Mouse (Mus musculus) MEL (cell line): ENCODE data around the gene Mfsd13b. TPM values are rescaled to one million over a fixed set of nuclear protein-coding genes. Genes with fewer than 3 reads are reported as not detected.

Experiments used
- DNase-seq: peaks from one replicate; pipeline ENCODE4 v3.0.0; 2011; ENCODE audit warnings: low read depth, low spot score
- H3K27ac ChIP-seq: 2 replicates; pipeline ENCODE4 v1.5.1; 2012; ENCODE audit warnings: low read depth, mild to moderate bottlenecking, control low read depth, low read length, moderate library complexity; ENCODE audit not compliant: control insufficient read depth
- H3K27me3 ChIP-seq, 2 experiments: fragments of 150-350 bp in 1 of 2; sonication (generic) in 1 of 2; 2 replicates each; pipeline ENCODE4 v1.6.1; 2012; ENCODE audit warnings: low read length in 2 of 2, mild to moderate bottlenecking in 2 of 2, improper control_type of control experiment in 1 of 2, moderate library complexity in 1 of 2; ENCODE audit not compliant: insufficient read depth in 2 of 2, control insufficient read depth in 1 of 2
- H3K36me3 ChIP-seq, 2 experiments: 2 replicates each; pipeline ENCODE4 v1.6.1; 2012 to 2014; ENCODE audit warnings: low read length in 2 of 2, improper control_type of control experiment in 1 of 2, inconsistent platforms in 1 of 2, mild to moderate bottlenecking in 1 of 2; ENCODE audit not compliant: insufficient read depth in 2 of 2, control insufficient read depth in 1 of 2
- H3K4me1 ChIP-seq, 2 experiments: fragments of 150-350 bp in 1 of 2; sonication (generic) in 1 of 2; 2 replicates each; pipeline ENCODE4 v1.6.1; 2012; ENCODE audit warnings: low read length in 2 of 2, improper control_type of control experiment in 1 of 2, mild to moderate bottlenecking in 1 of 2; ENCODE audit not compliant: insufficient read depth in 2 of 2, control insufficient read depth in 1 of 2
- H3K4me3 ChIP-seq, 2 experiments: fragments of 150-350 bp in 1 of 2; sonication (generic) in 1 of 2; 2 replicates each; pipeline ENCODE4 v1.5.1; 2012; ENCODE audit warnings: low read depth in 2 of 2, low read length in 2 of 2, mild to moderate bottlenecking in 2 of 2, moderate library complexity in 2 of 2, control low read depth in 1 of 2, improper control_type of control experiment in 1 of 2; ENCODE audit not compliant: control insufficient read depth in 1 of 2, insufficient read depth in 1 of 2
- H3K79me2 ChIP-seq: 2 replicates; pipeline ENCODE4 v1.6.1; 2012; ENCODE audit warnings: mild to moderate bottlenecking, low read length, moderate library complexity; ENCODE audit not compliant: control insufficient read depth, poor library complexity, insufficient read depth
- H3K9ac ChIP-seq: 2 replicates; pipeline ENCODE4 v1.6.1; 2012; ENCODE audit warnings: low read depth, mild to moderate bottlenecking, control low read depth, low read length, moderate library complexity; ENCODE audit not compliant: control insufficient read depth, poor library complexity, severe bottlenecking
- H3K9me3 ChIP-seq: fragments of 150-350 bp; sonication (generic); replicated peaks from 2 replicates; pipeline ENCODE4 v1.6.1; 2012; ENCODE audit warnings: mild to moderate bottlenecking, low read length, improper control_type of control experiment, moderate library complexity; ENCODE audit not compliant: insufficient read depth
- CTCF ChIP-seq, 3 experiments: IDR thresholded peaks in 2 of 3; conservative IDR thresholded peaks in 1 of 3; 2 replicates each; pipeline ENCODE4 v1.5.1; 2011 to 2012; ENCODE audit warnings: low read length in 3 of 3, low read depth in 2 of 3, mild to moderate bottlenecking in 2 of 3, improper control_type of control experiment in 1 of 3, inconsistent platforms in 1 of 3, mixed read lengths in 1 of 3, moderate library complexity in 1 of 3; ENCODE audit not compliant: control insufficient read depth in 1 of 3, insufficient read depth in 1 of 3, poor library complexity in 1 of 3, severe bottlenecking in 1 of 3
- ELF1 ChIP-seq: IDR thresholded peaks from 2 replicates; pipeline ENCODE4 v1.6.1; 2014; ENCODE audit warnings: low read depth, mild to moderate bottlenecking, inconsistent platforms, low read length, improper control_type of control experiment, moderate library complexity
- ETS1 ChIP-seq: IDR thresholded peaks from 2 replicates; pipeline ENCODE4 v1.6.1; 2012; ENCODE audit warnings: low read depth, mild to moderate bottlenecking, inconsistent platforms, low read length, improper control_type of control experiment, moderate library complexity
- GATA1 ChIP-seq: IDR thresholded peaks from 2 replicates; pipeline ENCODE4 v1.6.1; 2011; ENCODE audit warnings: low read depth, low read length, improper control_type of control experiment
- JUND ChIP-seq: IDR thresholded peaks from 2 replicates; pipeline ENCODE4 v1.6.1; 2011; ENCODE audit warnings: low read depth, mild to moderate bottlenecking, improper control_type of control experiment, low read length
- MXI1 ChIP-seq: IDR thresholded peaks from 2 replicates; pipeline ENCODE4 v1.6.1; 2011; ENCODE audit warnings: mild to moderate bottlenecking, low read depth, low read length, improper control_type of control experiment
- MYC ChIP-seq: IDR thresholded peaks from 2 replicates; pipeline ENCODE4 v1.6.1; 2011; ENCODE audit warnings: low read depth, mild to moderate bottlenecking, low read length, improper control_type of control experiment, moderate library complexity
- NRF1 ChIP-seq: IDR thresholded peaks from 2 replicates; pipeline ENCODE4 v1.6.1; 2014; ENCODE audit warnings: low read depth, mild to moderate bottlenecking, inconsistent platforms, low read length, improper control_type of control experiment, moderate library complexity; ENCODE audit not compliant: poor library complexity, insufficient read depth, severe bottlenecking
- POLR2AphosphoS2 ChIP-seq: IDR thresholded peaks from 2 replicates; pipeline ENCODE4 v1.6.1; 2011; ENCODE audit warnings: low read length, improper control_type of control experiment
- RAD21 ChIP-seq: IDR thresholded peaks from 2 replicates; pipeline ENCODE4 v1.6.1; 2011; ENCODE audit warnings: mild to moderate bottlenecking, low read depth, low read length, improper control_type of control experiment
- SIN3A ChIP-seq: IDR thresholded peaks from 2 replicates; pipeline ENCODE4 v1.6.1; 2012; ENCODE audit warnings: low read length, improper control_type of control experiment, inconsistent platforms
- TBP ChIP-seq: IDR thresholded peaks from 2 replicates; pipeline ENCODE4 v1.8.0; 2011; ENCODE audit warnings: low read depth, low read length, improper control_type of control experiment
- USF1 ChIP-seq: IDR thresholded peaks from 2 replicates; pipeline ENCODE4 v1.6.1; 2014; ENCODE audit warnings: low read depth, mild to moderate bottlenecking, inconsistent platforms, low read length, improper control_type of control experiment, moderate library complexity
- ZC3H11A ChIP-seq: IDR thresholded peaks from 2 replicates; pipeline ENCODE4 v1.6.1; 2012; ENCODE audit warnings: low read depth, mild to moderate bottlenecking, inconsistent platforms, low read length, improper control_type of control experiment
- polyA plus RNA-seq, 2 experiments: library from polyadenylated mRNA; stranded (reverse) in 1 of 2; unstranded in 1 of 2; fragments of >175 nt in 1 of 2; fragments of >200 nt in 1 of 2; gene quantifications; 2 replicates each; pipeline versions ENCODE4 v1.2.1 to v1.2.4; 2012; ENCODE audit warnings: low replicate concordance in 2 of 2, low read depth in 1 of 2; ENCODE audit not compliant: insufficient read length in 2 of 2, insufficient read depth in 1 of 2, missing spikeins in 1 of 2
- total RNA-seq: library from RNA; depleted of rRNA; stranded (reverse); fragments of 300-350 nt; gene quantifications from 2 replicates; pipeline ENCODE4 v1.2.3, GENCODE M21; 2012

Gene Mfsd13b
- total and polyA plus RNA-seq, 3 experiments: 0.17 TPM; not detected in 2

GRCm38 (mm10) chr7:120938206-120938605, 44.1 kb upstream of the Mfsd13b start:
- no peak for DNase-seq
- H3K9me3 ChIP-seq: no peaks in the 10 kb centered on the region
- H3K27me3 ChIP-seq: no peaks in the 10 kb centered on the region
- H3K4me1 ChIP-seq: peaks cover 0 to 5% of the 10 kb centered on the region in 2 experiments; a peak in 1 of 4 replicates
- H3K9ac ChIP-seq: no peak overlapping the region
- H3K4me3 ChIP-seq: no peak overlapping the region
- TF ChIP-seq RAD21 (no peak), JUND (no peak), POLR2AphosphoS2 (no peak)
- no peak overlapping the region for H3K27ac ChIP-seq
- peaks cover 0 to 25% of the 10 kb centered on the region in 2 experiments; a peak in 3 of 4 replicates for H3K36me3 ChIP-seq
- no peaks in the 10 kb centered on the region for H3K79me2 ChIP-seq

GRCm38 (mm10) chr7:120940343-120940742, 42.0 kb upstream of the Mfsd13b start:
- peaks cover 0 to 23% of the 10 kb centered on the region in 2 experiments; a peak in 2 of 4 replicates for H3K36me3 ChIP-seq
- no peaks in the 10 kb centered on the region for H3K27me3 ChIP-seq
- H3K79me2 ChIP-seq: no peaks in the 10 kb centered on the region
- no peak for DNase-seq
- TF ChIP-seq CTCF (IDR thresholded peaks at IDR 0.05 in 2 of 3, conservative IDR thresholded peaks at IDR 0.05 in 1 of 3; ENCODE audit: control insufficient read depth in 1 of 3, insufficient read depth in 1 of 3, low read depth in 2 of 3, low read length in 3 of 3, poor library complexity in 1 of 3, severe bottlenecking in 1 of 3): no peak
- no peak for TF ChIP-seq TBP
- no peak for TF ChIP-seq MXI1
- H3K4me1 ChIP-seq: no peaks in the 10 kb centered on the region
- H3K4me3 ChIP-seq: no peak overlapping the region
- no peak overlapping the region for H3K27ac ChIP-seq
- no peaks in the 10 kb centered on the region for H3K9me3 ChIP-seq
- no peak overlapping the region for H3K9ac ChIP-seq

- Histone ChIP-seq H3K4me1 (no peaks in the 10 kb centered on the region), H3K36me3 (peaks cover 0 to 21% of the 10 kb centered on the region in 2 experiments; a peak in 2 of 4 replicates)
Measured at GRCm38 (mm10) chr7:120941214-120941613, 41.1 kb upstream of the Mfsd13b start.

GRCm38 (mm10) chr7:120942506-120942905, 39.8 kb upstream of the Mfsd13b start:
- Histone ChIP-seq H3K27ac (no peak overlapping the region), H3K27me3 (no peaks in the 10 kb centered on the region), H3K9ac (no peak overlapping the region), H3K9me3 (no peaks in the 10 kb centered on the region), H3K79me2 (no peaks in the 10 kb centered on the region), H3K4me1 (no peaks in the 10 kb centered on the region), H3K36me3 (peaks cover 0 to 16% of the 10 kb centered on the region in 2 experiments; a peak in 2 of 4 replicates), H3K4me3 (no peak overlapping the region)
- TF ChIP-seq NRF1 (no peak), ZC3H11A (no peak), JUND (no peak), ETS1 (no peak)
- DNase-seq: no peak

More at GRCm38 (mm10) chr7:120941214-120941613, 41.1 kb upstream of the Mfsd13b start:
- no peak for TF ChIP-seq SIN3A
- TF ChIP-seq MYC: no peak
- no peak for TF ChIP-seq ELF1
- no peak for TF ChIP-seq USF1
- TF ChIP-seq GATA1: no peak
- TF ChIP-seq, all 39 proteins: peak for 0
- Histone ChIP-seq H3K9ac (no peak overlapping the region), H3K9me3 (no peaks in the 10 kb centered on the region), H3K4me3 (no peak overlapping the region), H3K27ac (no peak overlapping the region), H3K79me2 (no peaks in the 10 kb centered on the region), H3K27me3 (no peaks in the 10 kb centered on the region)
- DNase-seq: no peak
